Mouse (Mus musculus) testis, adult 2 months (tissue): ENCODE results near the gene Pcsk5.

Experiments
- CTCF ChIP-seq: fragments of 200-500 bp; IDR thresholded peaks from 2 replicates; pipeline ENCODE4 v1.5.1; 2012; ENCODE audit warnings: low read depth, mild to moderate bottlenecking, inconsistent platforms, low read length, moderate library complexity; ENCODE audit not compliant: control insufficient read depth, insufficient read depth, insufficient replicate concordance
- POLR2A ChIP-seq: fragments of 200-500 bp; IDR thresholded peaks from 2 replicates; pipeline ENCODE4 v1.6.1; 2012; ENCODE audit warnings: low read depth, mild to moderate bottlenecking, inconsistent platforms, low read length, moderate library complexity; ENCODE audit not compliant: control insufficient read depth

DNA sequence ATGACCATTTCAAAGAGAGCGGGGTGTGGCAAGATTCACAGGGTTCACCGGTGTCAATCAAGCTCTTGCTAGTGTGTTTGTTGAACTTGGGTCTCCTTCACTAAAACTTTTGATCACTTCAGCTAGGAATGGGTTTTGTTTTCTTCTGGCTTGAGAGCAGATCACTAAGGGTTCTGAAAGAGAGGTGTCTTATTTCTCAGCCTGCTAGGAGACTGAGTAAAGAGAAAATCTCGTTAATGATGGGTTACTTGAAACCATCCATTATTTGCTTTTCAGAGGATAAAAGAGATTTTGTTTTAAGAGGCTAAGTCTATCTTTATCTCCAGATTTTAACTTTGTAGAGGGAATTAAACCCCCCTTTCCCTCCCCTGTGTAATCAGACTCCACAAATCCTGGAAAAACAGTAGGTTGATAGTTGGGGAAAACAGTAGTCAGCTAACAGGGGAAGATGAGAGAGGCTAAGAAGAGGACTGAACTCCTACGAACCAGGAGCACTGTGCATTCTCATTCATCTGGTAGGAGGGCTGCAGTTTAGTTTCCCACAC is 424.4 kb downstream of the Pcsk5 start:
- no peak for TF ChIP-seq CTCF
- no peak for TF ChIP-seq POLR2A
